In the genomic region with DNA sequence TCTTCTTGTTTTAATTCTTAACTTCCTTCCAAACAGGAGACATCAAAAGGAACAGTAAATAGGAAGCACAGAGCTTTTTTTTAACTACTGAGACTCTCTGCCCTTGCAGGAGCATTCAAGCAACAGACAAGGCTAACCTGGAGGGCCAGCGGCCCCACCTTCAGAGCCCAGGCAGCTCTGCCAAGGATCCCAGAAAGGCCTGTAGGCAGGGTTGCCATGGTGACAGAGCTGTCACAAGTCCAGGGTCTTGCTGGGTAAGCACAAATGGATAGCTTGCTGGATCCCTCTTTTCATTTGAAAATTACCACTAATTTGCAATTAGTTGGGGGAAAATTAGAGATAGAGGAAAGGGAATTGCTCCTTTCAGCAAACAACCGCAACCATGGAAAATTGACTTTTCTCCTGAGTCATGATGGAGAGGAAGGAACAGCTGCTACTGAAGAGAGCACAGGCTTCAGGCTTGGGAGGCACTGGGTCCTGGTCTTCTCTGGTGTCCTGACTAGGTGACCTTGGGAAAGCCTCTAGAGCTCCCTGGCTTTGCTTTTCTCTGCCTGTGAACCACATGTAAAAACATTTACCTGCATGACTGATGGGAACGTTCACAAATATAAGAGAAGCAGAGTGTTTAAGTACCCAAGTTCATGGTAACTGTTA, we compare ENCODE assay signal across 7 mouse cellular contexts.
DNase-seq lines count a peak whose midpoint lies in the region; ATAC-seq lines count a peak whose summit lies in the region.

No protein-coding gene starts in this region.

- no peak overlapping the region for H3K4me3 ChIP-seq in hindbrain, embryonic 14.5 days (replicated peaks; ENCODE audit: low read length)
- H3K4me3 ChIP-seq in midbrain, embryonic 11.5 days (ENCODE audit: low read depth, low read length) = no peak overlapping the region

- 22% methylated on average over 3 of the region's 3 CpGs for WGBS in hindbrain, embryonic 14.5 days
- WGBS in midbrain, embryonic 11.5 days = 40% methylated on average over 3 of the region's 3 CpGs

- peak; percentile 46 to 52 for DNase-seq in adrenal gland, postnatal 36 days
- peak; percentile 57 for DNase-seq in embryo, embryonic 10 days (ENCODE audit: low spot score)
- DNase-seq in hindbrain, embryonic 14.5 days (ENCODE audit: low spot score) = peak; percentile 70
- no peak for DNase-seq in midbrain, embryonic 11.5 days (ENCODE audit: low spot score, missing footprints)
- DNase-seq in MN1 (ENCODE audit: low spot score) = no peak
- no peak for DNase-seq in kidney, postnatal 36 days

- H3K36me3 ChIP-seq in hindbrain, embryonic 14.5 days (replicated peaks; ENCODE audit: control insufficient read depth, insufficient read depth) = no peaks in the 10 kb centered on the region
- H3K36me3 ChIP-seq in midbrain, embryonic 11.5 days (ENCODE audit: control insufficient read depth, insufficient read depth, low read length) = no peaks in the 10 kb centered on the region

- peaks cover 14% of the 10 kb centered on the region for H3K4me1 ChIP-seq in hindbrain, embryonic 14.5 days (replicated peaks; ENCODE audit: control insufficient read depth, insufficient read depth, low read length)
- peaks cover 4% of the 10 kb centered on the region; the same call in 1 of the 2 replicates for H3K4me1 ChIP-seq in midbrain, embryonic 11.5 days (ENCODE audit: control insufficient read depth, insufficient read depth, low read length)

- no peaks in the 10 kb centered on the region for H3K27me3 ChIP-seq in hindbrain, embryonic 14.5 days (ENCODE audit: control insufficient read depth, insufficient read depth, low read length)
- H3K27me3 ChIP-seq in midbrain, embryonic 11.5 days (ENCODE audit: control insufficient read depth, insufficient read depth, low read length) = no peaks in the 10 kb centered on the region

- ATAC-seq in hindbrain, embryonic 14.5 days (ENCODE audit: low FRiP score) = peak; percentile 93
- peak; percentile 87 for ATAC-seq in midbrain, embryonic 11.5 days (ENCODE audit: low FRiP score)
- no peak for ATAC-seq in activated CD4-positive, CD25-positive, alpha-beta regulatory T cell, adult 4 months

- H3K4me2 ChIP-seq in hindbrain, embryonic 14.5 days (replicated peaks) = no peak overlapping the region
- no peak overlapping the region for H3K4me2 ChIP-seq in midbrain, embryonic 11.5 days

- no peak overlapping the region for H3K9ac ChIP-seq in hindbrain, embryonic 14.5 days
- H3K9ac ChIP-seq in midbrain, embryonic 11.5 days (ENCODE audit: low read length) = no peak overlapping the region

- H3K9me3 ChIP-seq in hindbrain, embryonic 14.5 days (ENCODE audit: control insufficient read depth, low read length) = no peaks in the 10 kb centered on the region
- no peaks in the 10 kb centered on the region for H3K9me3 ChIP-seq in midbrain, embryonic 11.5 days (ENCODE audit: control insufficient read depth, low read length)

- peak overlapping the region; percentile 51; the same call in 1 of the 2 replicates for H3K27ac ChIP-seq in hindbrain, embryonic 14.5 days
- no peak overlapping the region for H3K27ac ChIP-seq in midbrain, embryonic 11.5 days (ENCODE audit: low read depth, low read length)

Comparison
In these comparisons a context has a peak if more than half of its experiments do, and no peak if none do; other contexts are left out.
1. DNase-seq: peak in adrenal gland, postnatal 36 days (2 of 2), embryo, embryonic 10 days (single experiment) and hindbrain, embryonic 14.5 days (single experiment); none in midbrain, embryonic 11.5 days (single experiment), MN1 (single experiment) and kidney, postnatal 36 days (0 of 2).